Mouse (Mus musculus) left cerebral cortex, adult 8-10 months (tissue): ENCODE results near the gene Abraxas1. TPM values are rescaled to one million over a fixed set of nuclear protein-coding genes. Genes with fewer than 3 reads are reported as not detected.

ENCODE experiments used
- DNase-seq, 2 experiments: peaks; one replicate each; pipeline ENCODE4 v3.0.0; 2022; ENCODE audit warnings: low spot score in 2 of 2
- total RNA-seq, 4 experiments: library from RNA; stranded (reverse); gene quantifications; 2 replicates each; pipeline ENCODE4 v1.2.4; 2022

Abraxas1 gene
- 10 to 100 TPM in 3 of 4 experiments, 1 to 10 TPM in 1; 6.5 to 14.4 (median 11.5) TPM for total RNA-seq

- peak; percentile 66 to 74 for DNase-seq
Measured at GRCm38 (mm10) chr5:100820483-100821184, at the start of gene Abraxas1. TSS of gene Abraxas1 (minus strand) at chr5:100820965.

- DNase-seq = no peak
Measured at GRCm38 (mm10) chr5:100869197-100869895, 48.6 kb upstream of the Abraxas1 start.

- no peak for DNase-seq
Measured at GRCm38 (mm10) chr5:100866183-100866582, 45.4 kb upstream of the Abraxas1 start.

- DNase-seq = no peak
Measured at GRCm38 (mm10) chr5:100864438-100864837, 43.7 kb upstream of the Abraxas1 start.

- DNase-seq = no peak
Measured at GRCm38 (mm10) chr5:100863091-100863490, 42.3 kb upstream of the Abraxas1 start.

- no peak for DNase-seq
Measured at GRCm38 (mm10) chr5:100861811-100862210, 41.0 kb upstream of the Abraxas1 start.

- DNase-seq = no peak
Measured at GRCm38 (mm10) chr5:100861140-100861539, 40.4 kb upstream of the Abraxas1 start.

GRCm38 (mm10) chr5:100860417-100861053, 39.8 kb upstream of the Abraxas1 start:
- DNase-seq = no peak

- no peak for DNase-seq
Measured at GRCm38 (mm10) chr5:100856552-100856951, 35.8 kb upstream of the Abraxas1 start.

- no peak for DNase-seq
Measured at GRCm38 (mm10) chr5:100853963-100854362, 33.2 kb upstream of the Abraxas1 start.

GRCm38 (mm10) chr5:100847143-100847542, 26.4 kb upstream of the Abraxas1 start:
- DNase-seq = no peak

- no peak for DNase-seq
Measured at GRCm38 (mm10) chr5:100846599-100846920, 25.8 kb upstream of the Abraxas1 start.

GRCm38 (mm10) chr5:100845848-100846598, 25.3 kb upstream of the Abraxas1 start:
- DNase-seq = peak; percentile 31 to 55

GRCm38 (mm10) chr5:100845485-100845847, 24.7 kb upstream of the Abraxas1 start, which contains the start of gene Gpat3:
TSS of gene Gpat3 (plus strand) at chr5:100845713.
- DNase-seq = peak; percentile 23 to 24

GRCm38 (mm10) chr5:100844485-100844884, 23.7 kb upstream of the Abraxas1 start:
- DNase-seq = no peak

GRCm38 (mm10) chr5:100837907-100838306, 17.1 kb upstream of the Abraxas1 start:
- DNase-seq = no peak

GRCm38 (mm10) chr5:100835862-100836538, 15.2 kb upstream of the Abraxas1 start:
- no peak for DNase-seq

- DNase-seq = no peak
Measured at GRCm38 (mm10) chr5:100833841-100834240, 13.1 kb upstream of the Abraxas1 start.

GRCm38 (mm10) chr5:100832680-100833079, 11.9 kb upstream of the Abraxas1 start:
- no peak for DNase-seq

GRCm38 (mm10) chr5:100828701-100829100, 7.9 kb upstream of the Abraxas1 start:
- no peak for DNase-seq

GRCm38 (mm10) chr5:100826531-100826930, 5.8 kb upstream of the Abraxas1 start:
- DNase-seq = peak in 1 of 2 experiments; percentile 12
